Mouse (Mus musculus): ENCODE results near the gene Zfp654.
"Not testable (repeated sequence)": the region's sequence is repeated elsewhere in the genome, so short reads cannot be mapped to it uniquely, and the experiment has no call there.

The Zfp654 gene

DNA sequence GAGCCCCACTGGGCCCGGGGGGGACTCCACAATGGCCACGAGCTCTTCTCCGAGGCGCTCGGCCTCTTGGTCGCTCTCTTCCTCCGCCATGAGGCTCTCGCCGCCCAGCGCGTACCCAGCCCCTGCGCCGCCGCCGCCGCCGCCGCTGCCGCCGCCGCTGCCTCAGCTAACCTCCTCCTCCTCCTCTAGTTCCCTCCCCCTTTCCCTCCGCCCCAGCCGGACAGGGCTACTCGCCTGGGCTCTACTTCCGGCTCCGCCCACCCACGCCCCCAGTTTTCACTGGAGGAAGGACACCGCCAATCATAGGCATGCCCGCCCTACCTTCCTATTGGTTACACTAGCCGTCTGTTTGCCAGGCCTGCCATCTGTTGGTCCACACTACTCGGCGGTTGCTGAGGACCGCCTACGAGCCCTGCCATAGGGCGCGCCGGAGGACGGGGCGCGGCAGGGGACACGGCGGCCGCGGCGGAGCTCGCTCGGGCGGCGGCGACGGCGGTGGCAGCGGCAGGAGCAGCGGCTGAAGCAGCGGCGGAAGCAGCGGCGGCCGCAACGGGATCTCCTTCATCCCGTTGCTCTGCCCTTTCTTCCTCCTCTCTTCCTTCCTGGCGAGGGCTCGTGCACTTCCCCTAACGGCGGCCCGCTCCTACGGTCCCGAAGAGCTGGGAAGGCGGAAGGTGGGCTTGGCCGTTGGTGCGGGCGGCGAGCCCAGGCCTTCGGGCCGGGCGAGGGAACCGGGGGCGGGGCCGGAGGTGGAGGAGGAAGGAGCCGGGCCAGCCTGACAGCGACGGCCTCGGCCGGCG is at the start of gene Zfp654, which contains the start of gene Cggbp1:
TSS of gene Zfp654 (minus strand) at position 90 of the 800 bp plus-strand sequence.
TSS of gene Cggbp1 (plus strand) at position 434 of the 800 bp plus-strand sequence.
- in situ Hi-C loops (cut with MboI, MseI) = no loop called here

DNA sequence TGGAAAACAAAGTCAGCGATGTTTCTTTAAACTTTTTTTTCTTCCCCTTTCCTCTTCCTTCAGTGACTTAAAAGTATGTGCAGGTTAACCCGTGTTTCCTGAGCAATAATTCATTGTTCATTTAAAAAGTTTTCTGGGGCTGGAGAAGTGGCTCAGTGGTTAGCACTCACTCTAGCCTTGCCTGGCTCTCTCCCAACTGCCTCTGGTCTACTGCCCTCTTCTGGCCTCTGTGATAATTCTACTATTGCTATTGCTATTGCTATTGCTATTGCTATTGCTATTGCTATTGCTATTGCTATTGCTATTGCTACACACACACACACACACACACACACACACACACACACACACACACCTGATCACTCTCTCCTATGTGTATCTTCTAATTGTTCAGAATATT is 47.6 kb upstream of the Zfp654 start:
- in situ Hi-C loops (cut with MboI, MseI) = no loop called here

DNA sequence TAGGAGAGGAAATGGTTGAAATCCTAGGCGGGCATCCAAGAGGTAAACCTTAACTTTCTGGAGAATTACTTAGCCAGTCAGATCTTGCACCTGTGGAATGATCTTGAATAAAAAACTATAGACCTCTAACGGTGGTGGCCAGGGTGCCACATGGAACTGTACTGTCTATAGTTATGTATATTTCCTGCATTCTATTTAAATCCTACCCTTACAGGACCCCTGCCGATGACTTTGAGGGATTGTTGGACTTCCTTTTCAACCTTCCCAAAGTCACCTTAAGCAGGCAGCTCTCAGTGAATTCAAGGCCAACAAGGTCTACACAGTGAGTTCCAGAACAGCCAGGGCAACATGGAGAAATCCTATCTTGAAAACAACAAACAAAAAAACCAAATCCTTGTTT is 38.0 kb upstream of the Zfp654 start:
- in situ Hi-C loops (cut with MboI, MseI) = no loop called here

DNA sequence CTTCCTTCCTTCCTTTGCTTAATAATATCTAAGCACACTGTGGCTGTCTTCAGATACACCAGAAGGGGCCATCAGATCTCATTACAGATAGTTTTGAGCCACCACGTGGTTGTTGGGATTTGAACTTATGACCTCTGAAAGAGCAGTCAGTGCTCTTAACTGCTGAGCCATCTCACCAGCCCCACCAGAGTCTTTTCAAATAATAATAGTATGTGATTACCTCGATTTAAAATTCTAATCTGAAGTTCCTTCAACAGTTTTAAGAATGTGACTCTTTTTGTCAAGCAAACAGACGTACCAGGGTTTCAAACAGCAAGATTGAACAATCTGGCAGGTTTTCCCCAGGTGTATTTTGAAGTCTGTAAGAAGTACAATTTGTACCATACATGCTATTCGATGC is 34.1 kb upstream of the Zfp654 start:
- in situ Hi-C loops (cut with MboI, MseI) = no loop called here

DNA sequence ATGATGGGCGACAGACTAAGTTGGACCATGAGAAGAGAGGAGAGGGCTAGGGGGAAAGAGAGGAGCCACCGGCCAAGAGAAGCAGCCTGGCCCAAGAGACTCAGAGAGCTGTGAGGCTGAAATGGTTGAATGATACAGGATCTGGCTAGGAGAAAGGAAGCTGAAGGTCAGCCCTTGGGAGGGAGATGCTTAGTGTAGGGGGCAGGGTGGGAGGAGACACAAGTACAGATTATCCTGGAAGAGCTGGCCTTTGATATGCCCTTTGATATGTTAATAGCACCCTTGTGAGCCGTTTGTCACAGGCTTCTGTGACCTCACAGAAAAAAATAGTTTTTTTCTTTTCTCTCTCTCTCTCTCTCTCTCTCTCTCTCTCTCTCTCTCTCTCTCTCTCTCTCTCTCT is 33.7 kb upstream of the Zfp654 start:
- in situ Hi-C loops (cut with MboI, MseI) = no loop called here

DNA sequence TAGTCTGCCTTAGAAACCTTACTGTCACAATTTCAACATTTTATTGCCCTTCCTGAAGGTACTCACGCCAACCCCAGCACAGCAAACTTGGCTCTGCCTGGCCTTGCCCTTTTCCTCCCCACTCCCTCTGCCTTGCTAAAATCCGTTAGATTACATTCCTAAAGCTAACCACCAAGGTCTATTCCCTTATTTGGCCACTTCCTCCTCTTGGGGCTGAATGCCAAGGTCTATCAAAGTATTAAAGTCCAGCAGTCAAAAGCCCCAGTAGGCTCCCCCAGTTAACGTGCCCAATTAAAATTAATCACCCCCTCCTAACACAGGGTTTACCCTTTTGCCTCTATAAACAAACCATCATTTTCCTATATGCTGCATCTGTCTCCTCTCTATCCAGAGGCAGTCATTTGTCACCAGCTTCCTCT is 33.0 kb upstream of the Zfp654 start:
- in situ Hi-C loops (cut with MboI, MseI) = no loop called here

DNA sequence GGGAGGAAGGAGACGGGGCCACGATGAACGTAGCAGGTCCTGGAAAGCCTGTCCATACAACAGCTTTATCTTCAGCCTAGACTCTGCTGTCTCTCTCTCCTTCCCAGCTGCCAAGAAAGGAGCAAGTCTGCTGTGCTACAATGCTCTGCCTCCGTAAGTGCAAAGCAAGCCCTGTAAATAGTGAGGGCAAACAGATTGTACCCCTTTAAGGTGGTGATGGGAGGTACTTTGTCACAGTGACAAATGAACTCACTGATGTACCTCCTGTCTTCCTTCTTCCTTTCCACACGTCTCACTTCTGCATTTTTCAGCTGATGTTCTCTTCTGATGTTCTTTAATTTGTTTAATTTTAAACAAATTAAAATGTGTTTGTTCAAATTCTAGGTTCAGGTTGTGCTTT is 32.4 kb upstream of the Zfp654 start:
- in situ Hi-C loops (cut with MboI, MseI) = no loop called here

DNA sequence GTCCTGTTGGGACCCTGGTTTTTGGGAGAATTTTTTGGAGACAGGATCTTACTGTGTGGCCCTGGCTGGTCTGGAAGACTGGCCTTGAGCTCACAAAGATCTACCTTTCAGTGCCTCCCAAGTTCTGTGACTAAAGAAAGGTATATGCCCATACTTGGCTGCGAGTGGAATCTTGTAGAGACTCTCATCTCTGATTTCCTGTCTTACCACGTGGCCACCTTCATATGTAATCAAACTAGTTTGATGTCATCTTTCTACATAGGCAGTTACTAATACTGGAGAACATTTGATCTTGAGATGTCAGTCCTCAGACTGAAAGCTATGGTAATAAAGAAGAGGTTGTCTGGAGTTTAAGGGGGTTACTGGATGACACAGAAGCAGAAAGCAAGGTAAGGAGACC is 30.0 kb upstream of the Zfp654 start:
- in situ Hi-C loops (cut with MboI, MseI) = no loop called here

DNA sequence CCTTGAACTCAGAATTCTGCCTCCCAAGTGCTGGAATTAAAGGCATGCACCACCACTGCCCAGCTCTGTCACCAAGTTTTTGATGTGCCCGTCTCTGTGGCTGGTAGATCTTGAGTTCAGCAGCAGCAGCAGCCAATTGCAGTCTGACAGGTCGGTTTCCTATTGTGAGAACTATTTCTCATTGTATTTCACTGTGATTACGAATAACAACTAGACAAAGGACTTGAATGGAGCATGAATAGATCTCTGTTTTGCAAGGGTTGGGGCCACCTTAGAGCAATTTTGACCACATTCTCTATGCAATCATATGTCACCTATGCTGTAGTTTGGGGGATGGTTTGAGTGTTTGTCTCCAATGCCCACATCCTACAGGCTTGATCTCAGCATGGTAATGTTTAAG is 29.5 kb upstream of the Zfp654 start:
- in situ Hi-C loops (cut with MboI, MseI) = no loop called here

DNA sequence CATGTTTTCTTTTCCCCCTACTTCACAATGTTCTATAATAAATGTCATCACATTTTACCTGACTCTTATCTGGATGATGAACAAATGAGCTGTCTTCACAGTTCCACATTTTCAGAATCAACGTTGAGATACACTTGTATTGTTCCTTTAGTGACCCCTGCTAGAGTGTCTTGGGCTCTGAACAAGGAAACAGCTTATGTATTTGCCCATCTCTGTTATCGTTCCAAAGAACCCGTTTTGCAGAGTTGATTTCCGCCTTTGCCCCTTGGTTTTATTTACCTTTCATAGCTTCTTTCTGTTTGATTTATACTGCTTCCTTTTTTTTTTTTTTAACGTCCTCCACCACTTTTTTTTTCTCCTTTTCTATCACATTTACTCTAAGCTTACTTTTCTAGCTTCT is 28.3 kb upstream of the Zfp654 start:
- in situ Hi-C loops (cut with MboI, MseI) = no loop called here

DNA sequence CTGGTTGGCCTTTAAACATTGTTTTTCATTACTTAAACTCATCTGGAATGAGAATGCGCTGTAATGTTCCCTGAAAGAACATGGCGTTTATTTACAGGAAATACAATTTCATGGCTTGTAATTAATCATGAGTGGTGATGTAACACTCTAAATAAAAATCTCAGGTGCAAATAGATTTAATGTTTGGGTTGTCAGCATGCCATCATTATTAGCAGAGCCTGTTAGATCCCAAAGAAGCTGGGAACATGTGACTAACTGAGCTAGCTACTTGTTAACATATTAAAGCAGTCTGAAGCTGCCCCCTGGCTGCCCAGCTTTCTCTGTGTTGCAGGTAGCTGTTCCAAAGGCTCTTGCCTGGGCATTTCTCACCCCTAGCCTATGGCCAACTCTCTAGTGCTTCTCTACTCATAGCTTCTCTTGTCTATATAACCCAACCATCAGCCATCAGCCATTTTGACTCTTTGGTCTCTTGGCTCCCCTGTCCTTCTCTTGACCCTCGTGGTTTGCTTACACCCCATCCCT is 27.2 kb upstream of the Zfp654 start:
- in situ Hi-C loops (cut with MboI, MseI) = no loop called here

DNA sequence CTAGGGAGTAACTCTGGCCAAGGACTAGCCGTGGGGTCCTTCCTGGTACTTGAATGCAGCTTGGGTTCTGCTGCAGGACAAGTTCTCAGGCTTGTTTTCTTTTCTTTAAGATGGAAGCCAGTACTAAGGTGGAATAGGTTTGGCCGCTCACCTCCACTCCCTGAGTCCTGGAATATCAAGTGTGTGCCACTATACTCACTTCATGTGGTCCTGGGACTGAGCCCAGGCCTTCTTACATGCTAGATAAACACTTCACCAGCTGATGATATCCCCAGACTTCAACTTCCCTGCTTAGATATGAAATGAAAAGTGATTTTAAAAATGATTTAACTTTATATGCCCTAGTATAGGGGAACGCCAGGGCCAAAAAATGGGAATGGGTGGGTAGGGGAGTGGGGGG is 25.9 kb upstream of the Zfp654 start:
- in situ Hi-C loops (cut with MboI, MseI) = no loop called here

DNA sequence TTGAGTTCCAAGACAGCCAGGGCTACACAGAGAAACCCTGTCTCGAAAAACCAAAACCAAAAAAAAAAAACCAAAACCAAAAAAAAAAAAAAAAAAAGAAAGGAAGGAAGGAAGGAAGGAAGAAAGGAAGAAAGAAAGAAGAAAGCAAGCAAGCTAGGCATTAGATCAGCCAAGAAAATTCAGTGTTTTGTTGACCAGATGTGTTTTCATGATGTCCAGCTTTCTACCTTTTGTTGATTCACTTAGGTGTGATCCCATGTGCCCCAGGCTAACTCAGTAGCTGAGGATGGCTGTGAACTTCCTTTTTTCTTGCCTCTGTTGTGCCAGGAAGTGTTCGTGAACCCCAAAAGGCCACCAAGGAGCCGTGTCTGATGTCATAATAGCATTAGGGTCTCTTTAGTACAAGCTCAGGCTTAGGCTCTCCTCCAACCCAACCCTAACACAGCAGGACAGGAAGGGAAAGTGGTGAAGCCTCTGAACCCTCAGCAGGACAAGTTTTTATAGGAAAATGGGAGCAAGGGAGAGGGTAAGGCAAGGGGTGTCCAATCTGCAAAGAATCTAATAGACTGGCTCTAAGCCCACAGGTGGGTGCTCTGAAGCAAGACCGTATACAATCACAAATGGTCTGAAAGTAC is 25.3 kb upstream of the Zfp654 start:
- in situ Hi-C loops (cut with MboI, MseI) = no loop called here

DNA sequence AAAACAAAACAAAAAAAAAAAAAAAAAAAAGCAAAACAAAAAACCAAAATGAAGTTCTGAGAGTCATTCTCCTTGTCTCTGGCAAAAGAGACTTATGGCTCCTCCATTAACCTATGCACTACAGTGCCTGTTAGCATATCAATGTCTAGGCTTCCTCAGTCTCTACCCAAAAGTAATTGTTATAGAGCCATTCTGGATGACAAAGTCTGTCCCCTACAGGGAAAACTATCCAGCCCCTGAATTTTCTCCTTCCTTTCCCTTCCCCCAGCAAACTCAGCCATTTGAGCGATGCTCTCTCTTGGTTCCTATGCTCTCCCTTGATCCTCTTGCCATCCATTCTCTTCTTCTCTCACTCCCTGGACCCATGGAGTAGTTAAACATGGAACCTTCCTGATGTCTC is 24.4 kb upstream of the Zfp654 start:
- in situ Hi-C loops (cut with MboI, MseI) = no loop called here

DNA sequence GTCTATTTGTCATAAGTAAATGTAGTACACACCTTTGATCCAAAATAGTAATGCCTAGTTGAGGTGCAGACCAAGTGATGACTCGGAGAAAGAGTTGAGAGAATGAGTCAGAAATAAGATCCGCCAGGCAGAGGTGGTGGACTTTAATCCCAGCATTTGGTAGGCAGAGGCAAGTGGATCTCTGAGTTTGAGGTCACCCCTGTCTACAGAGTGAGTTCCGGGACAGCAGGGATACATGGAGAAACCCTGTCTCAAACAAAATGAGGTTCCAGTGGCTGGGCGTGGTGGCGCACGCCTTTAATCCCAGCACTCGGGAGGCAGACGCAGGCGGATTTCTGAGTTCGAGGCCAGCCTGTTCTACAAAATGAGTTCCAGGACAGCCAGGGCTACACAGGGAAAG is 23.9 kb upstream of the Zfp654 start:
- in situ Hi-C loops (cut with MboI, MseI) = no loop called here

DNA sequence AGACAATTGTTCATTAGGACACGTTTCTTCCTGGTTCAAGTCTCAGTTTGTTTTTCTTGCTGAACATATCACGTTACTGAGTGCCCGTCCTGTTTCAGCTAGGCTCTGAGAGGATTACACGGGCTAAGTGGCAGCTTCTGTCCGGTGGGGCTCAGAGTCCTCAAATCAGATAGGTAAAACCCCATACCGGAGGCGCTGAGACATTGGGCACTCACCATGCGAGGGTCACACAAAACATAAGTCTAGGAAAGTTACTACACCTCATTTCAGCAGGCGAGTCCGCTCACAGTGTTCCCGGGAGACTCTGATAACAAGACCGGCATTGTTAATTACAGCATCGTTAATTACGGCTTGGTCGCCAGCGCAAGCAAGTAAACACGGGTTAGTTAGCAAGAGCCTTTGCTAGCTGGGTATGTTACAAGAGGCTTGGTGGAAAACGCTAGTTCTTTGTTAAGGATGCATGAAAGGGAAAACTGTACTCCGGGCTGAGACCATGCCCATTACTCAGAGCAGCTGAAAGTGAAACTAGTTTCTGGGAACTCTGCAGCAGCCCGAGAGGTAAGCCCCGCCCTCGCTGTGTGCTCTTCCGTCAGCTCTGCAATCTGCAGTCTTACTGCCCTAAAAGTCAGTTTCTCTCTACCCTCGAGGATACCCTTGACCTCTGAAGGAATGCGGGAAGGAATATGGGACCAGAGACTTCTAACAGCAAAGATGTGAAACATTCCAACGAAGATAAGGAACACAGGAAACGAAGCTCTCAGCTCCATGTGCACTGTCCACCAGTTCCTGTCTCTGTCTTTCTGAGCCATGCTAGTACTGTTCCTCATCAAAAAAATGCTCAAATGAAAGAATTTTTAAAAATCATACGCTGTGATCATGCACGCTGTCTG is 22.2 kb upstream of the Zfp654 start:
- in situ Hi-C loops (cut with MboI, MseI) = no loop called here

DNA sequence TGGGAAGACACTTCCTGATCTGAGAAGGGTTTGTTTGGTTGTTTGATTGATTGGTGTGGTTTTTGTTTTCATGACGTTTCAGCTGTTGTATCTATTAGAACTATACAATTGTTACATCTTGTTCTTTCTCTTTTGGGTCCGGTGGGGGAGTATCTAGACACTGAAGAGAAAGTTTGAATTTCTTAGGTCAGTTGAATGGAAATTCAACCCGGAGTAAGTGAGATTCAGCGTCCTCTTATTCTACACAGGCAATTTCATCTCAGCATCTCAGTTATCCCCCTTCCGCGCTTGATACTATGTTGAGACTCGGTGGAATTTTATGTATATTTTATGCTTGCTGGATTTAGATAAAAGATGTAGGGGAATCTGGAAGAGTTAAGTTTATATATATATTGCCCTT is 21.4 kb upstream of the Zfp654 start:
- in situ Hi-C loops (cut with MboI, MseI) = no loop called here

DNA sequence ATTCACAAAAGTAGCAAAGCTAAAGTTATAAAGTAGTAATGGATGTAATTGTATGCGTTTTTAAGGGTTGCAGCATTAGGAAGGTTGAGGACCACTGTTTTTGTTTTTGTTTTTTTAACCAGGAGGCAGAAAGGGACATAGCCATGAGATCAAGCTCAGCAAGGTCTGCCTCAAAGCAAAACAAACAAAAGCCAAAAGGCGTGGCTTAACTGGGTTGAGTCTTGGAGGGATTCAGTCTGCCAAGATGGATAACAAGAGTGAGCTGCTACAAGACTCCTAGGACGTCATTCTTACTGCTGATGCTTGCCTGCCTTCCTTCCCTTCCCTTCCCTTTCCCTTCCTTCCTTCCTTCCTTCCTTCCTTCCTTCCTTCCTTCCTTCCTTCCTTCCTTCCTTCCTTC is 20.8 kb upstream of the Zfp654 start:
- in situ Hi-C loops (cut with MboI, MseI) = no loop called here

DNA sequence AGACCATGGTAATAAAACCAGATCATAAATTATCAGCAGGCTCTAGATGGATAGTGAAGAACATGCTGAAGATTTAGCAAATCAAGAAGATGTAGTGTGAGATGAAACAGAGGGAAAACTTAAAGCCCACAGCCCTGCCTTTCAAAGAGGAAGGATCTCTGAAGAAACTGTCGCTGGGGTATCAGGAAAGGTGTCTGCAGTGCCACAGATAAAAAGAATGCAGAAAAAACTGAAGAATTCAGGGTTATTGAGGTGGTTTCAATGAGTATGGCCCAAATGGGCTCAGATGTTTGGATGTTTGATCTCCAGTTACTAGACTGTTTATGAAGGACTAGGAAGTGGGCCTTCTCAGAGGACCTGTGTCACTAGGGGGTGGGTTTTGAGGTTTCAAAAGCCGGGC is 18.2 kb upstream of the Zfp654 start:
- in situ Hi-C loops (cut with MboI, MseI) = no loop called here

DNA sequence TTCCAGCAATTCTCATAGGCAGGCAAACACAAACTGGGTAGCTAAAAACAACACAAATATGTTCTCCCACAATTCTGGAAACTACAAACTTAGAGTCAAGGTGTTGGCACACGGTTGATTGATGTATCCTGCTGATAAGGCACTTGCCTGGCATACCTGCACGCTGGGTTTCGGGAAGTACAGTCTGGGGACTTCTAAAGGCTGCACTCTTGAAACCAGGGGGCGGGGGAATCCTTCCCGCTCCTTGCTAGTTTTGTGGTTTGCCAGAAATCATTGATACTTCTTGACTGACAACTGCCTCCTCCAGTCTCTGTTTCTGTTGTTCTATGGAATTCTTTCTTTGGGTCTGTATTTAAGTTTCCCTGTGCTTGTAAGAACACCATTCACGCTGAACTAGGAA is 17.2 kb upstream of the Zfp654 start:
- in situ Hi-C loops (cut with MboI, MseI) = no loop called here

DNA sequence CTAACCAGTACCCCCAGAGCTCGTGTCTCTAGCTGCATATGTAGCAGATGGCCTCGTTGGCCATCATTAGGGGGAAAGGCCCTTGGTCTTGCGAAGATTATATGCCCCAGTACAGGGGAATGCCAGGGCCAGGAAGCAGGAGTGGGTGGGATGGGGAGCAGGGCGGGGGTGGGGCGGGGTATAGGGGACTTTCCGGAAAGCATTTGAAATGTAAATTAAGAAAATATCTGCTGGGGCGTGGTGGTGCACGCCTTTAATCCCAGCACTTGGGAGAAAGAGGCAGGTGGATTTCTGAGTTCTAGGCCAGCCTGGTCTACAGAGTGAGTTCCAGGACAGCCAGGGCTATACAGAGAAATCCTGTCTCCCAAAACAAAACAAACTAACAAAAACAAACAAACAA is 14.4 kb upstream of the Zfp654 start:
- in situ Hi-C loops (cut with MboI, MseI) = not testable (repeated sequence)

DNA sequence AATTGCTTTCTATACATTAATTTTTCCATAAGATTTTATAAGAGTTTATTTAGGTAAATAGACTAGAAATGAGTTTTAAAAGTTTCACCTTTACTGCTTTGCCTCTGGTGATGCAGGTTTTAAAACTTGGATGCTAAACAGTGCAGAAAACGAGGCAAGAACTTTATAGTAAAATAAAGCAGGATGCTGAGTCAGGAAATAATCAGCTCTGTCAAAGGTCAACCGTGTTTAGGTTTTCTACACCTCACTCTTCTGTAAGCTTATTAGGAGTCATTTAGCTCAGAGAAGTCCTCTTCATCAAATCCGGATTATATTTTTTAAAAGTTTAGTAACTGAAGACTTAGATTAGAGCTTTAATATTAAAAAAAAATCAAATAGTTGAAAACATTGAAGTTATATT is 5.5 kb upstream of the Zfp654 start:
- in situ Hi-C loops (cut with MboI, MseI) = no loop called here
